Mouse (Mus musculus) forebrain, embryonic 15.5 days (tissue): ENCODE measurements around the gene Dip2c. TPM values are rescaled to one million over a fixed set of nuclear protein-coding genes. Genes with fewer than 3 reads are reported as not detected.

Experiments used
- ATAC-seq: fragments of 200-750 bp; cut with Nextera tagmentation; replicated peaks from 2 replicates; pipeline ENCODE4 v1.8.0; 2017; ENCODE audit warnings: mild to moderate bottlenecking, moderate TSS enrichment, moderate library complexity
- H3K27ac ChIP-seq: fragments of 300-500 bp; sonication (generic); replicated peaks from 2 replicates; pipeline ENCODE4 v1.5.1; 2015; ENCODE audit warnings: mild to moderate bottlenecking, inconsistent platforms
- H3K27me3 ChIP-seq: fragments of 300-500 bp; sonication (generic); 2 replicates; pipeline ENCODE4 v1.6.1; 2015; ENCODE audit warnings: inconsistent platforms
- H3K36me3 ChIP-seq: fragments of 300-500 bp; sonication (generic); 2 replicates; pipeline ENCODE4 v1.6.1; 2015; ENCODE audit warnings: mild to moderate bottlenecking, inconsistent platforms
- H3K4me1 ChIP-seq: fragments of 300-500 bp; sonication (generic); 2 replicates; pipeline ENCODE4 v1.6.1; 2015; ENCODE audit warnings: inconsistent platforms
- H3K4me2 ChIP-seq: fragments of 300-500 bp; sonication (generic); replicated peaks from 2 replicates; pipeline ENCODE4 v1.6.1; 2015; ENCODE audit warnings: mild to moderate bottlenecking, inconsistent platforms
- H3K4me3 ChIP-seq: fragments of 300-500 bp; sonication (generic); 2 replicates; pipeline ENCODE4 v1.5.1; 2015; ENCODE audit warnings: mild to moderate bottlenecking, inconsistent platforms
- H3K9ac ChIP-seq: fragments of 300-500 bp; sonication (generic); replicated peaks from 2 replicates; pipeline ENCODE4 v1.6.1; 2015; ENCODE audit warnings: mild to moderate bottlenecking, inconsistent platforms
- H3K9me3 ChIP-seq: fragments of 300-500 bp; sonication (generic); 2 replicates; pipeline ENCODE4 v1.6.1; 2016; ENCODE audit warnings: inconsistent platforms
- WGBS: fragments of 180-500 bp; shearing (Covaris S2); methylation state at CpG from one replicate; pipeline ENCODE4 v1.1.7; 2015; ENCODE audit warnings: mixed read lengths; 5-methylcytosine and 5-hydroxymethylcytosine counted together
- polyA plus RNA-seq: library from polyadenylated mRNA; unstranded; fragments of >200 nt; fragmentation: Nextera tagmentation; extraction: Ambion mirVana; gene quantifications from 2 replicates; pipeline ENCODE4 v1.2.1, GENCODE M21; 2015

The Dip2c gene
- polyA plus RNA-seq, 1 experiment from 2014 or later: 13.0 TPM

- peaks cover 5% of the 10 kb centered on the region; the same call in 1 of the 2 replicates for H3K36me3 ChIP-seq
- 84% methylated on average over 6 of the region's 6 CpGs for WGBS
- ATAC-seq: no peak
- H3K4me2 ChIP-seq: no peak overlapping the region
- H3K4me3 ChIP-seq: no peak overlapping the region
- H3K9me3 ChIP-seq: no peaks in the 10 kb centered on the region
- no peaks in the 10 kb centered on the region for H3K27me3 ChIP-seq
- no peak overlapping the region for H3K9ac ChIP-seq
- no peaks in the 10 kb centered on the region for H3K4me1 ChIP-seq
- no peak overlapping the region for H3K27ac ChIP-seq
Observed at GRCm38 (mm10) chr13:9713462-9714134, 437.3 kb downstream of the Dip2c start.

- WGBS: 100% methylated on average over 1 of the region's 1 CpGs
Observed at GRCm38 (mm10) chr13:9715224-9715623, 438.9 kb downstream of the Dip2c start.

More at GRCm38 (mm10) chr13:9715224-9715623, 438.9 kb downstream of the Dip2c start:
- Histone ChIP-seq H3K4me3 (no peak overlapping the region), H3K9ac (no peak overlapping the region), H3K27me3 (no peaks in the 10 kb centered on the region), H3K27ac (no peak overlapping the region), H3K9me3 (no peaks in the 10 kb centered on the region), H3K4me2 (no peak overlapping the region), H3K4me1 (no peaks in the 10 kb centered on the region), H3K36me3 (peaks cover 6% of the 10 kb centered on the region; the same call in 1 of the 2 replicates)
- ATAC-seq: no peak

Other genes starting within 250 kb of the Dip2c start
- gene Larp4b, start 182.6 kb upstream of the Dip2c start, polyA plus RNA-seq: 36.7 and 39.3 TPM in 2 replicates